Mouse (Mus musculus): Measurements from ENCODE around the gene Aim2.

DNA sequence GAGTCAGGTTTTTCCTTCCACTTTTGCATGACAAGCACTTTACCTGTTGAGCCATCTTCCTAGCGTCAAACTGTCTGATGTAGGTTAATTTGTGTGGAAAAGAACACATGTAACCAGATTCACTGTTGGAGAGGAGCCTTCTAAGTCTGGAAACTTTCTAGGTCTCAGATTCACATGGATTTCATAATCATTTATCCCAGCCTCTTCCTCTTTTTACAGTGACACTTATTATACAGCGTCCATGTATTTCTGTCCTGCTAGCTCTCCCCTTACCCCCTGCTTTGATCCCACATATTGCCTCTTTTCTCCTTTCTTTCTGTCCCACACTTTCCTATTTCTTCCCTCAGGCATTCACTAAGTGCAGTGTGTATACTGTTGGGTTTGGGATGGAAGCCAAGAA lies 75.7 kb downstream of the Aim2 start:
- TF ChIP-seq GATA1 (IDR thresholded peaks at IDR 0.05; ENCODE audit: borderline replicate concordance, low read length) (no peak), FLI1 (IDR thresholded peaks at IDR 0.05; ENCODE audit: low read length) (no peak)

Measured in megakaryocyte, embryonic 14.5 days (primary cell).